Mouse (Mus musculus) MN1 (cell line): Measurements from ENCODE around the gene Mettl23.
A peak's percentile ranks its signal among the peaks of the same experiment; 100 is the strongest.

ENCODE experiments used
- DNase-seq: peaks from one replicate; pipeline ENCODE4 v3.0.0-alpha.2; 2016; ENCODE audit warnings: low spot score

Gene Mettl23

DNA sequence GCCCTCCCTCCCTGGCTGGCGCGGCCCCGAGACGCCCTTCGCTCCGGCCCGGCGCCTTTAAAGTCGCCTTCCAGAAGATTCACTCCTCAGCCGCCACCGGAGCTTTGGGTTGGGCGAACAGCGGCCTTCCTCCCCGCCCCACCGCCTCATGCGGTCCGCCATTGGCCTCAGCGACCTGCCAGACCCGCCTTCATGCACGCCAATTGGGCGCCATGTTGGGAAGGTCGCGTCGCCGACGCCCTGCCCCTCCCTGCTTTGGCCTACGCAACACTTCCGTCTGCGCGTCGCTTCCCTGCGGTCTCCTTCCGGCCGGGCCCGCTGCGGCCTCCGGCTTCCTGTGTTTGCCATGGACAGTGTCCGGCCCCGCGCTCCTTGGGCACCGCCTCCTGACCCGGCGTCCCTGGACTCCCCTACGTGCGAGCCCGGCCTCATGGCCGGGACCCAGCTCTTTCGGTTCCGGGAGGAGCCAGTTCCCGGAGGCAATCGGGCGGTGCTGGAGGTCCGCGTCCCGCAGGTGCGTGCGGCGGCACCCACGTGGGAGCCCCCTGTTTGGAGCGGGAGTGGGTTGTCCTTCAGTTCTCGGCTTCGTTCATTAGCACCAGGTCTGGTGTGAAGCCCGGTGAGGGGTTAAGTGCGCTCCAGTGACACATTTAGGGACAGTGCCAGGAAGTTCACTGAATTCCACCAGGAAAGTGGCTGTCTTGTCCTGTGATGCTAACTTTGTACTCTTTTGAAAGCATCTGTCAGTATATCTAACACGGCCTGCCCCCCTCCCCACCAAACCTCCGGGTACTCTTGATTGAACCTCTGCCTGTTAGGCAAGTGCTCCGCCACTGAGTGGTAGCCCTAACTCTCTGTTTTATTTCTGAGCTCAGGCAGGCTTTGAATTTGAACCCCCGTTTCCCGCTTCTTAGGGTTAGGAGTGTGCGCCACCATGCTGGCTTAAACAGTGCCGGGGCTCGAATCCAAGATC is at the start of gene Mettl23, which contains the start of gene Jmjd6:
Gene Mettl23 (plus strand): TSS at position 18 of the 973 bp plus-strand sequence.
Gene Jmjd6 (minus strand): TSS at position 189 of the 973 bp plus-strand sequence.
- DNase-seq: peak; percentile 97

GRCm38 (mm10) chr11:116799364-116799763 is 43.7 kb upstream of the Mettl23 start:
- DNase-seq: no peak

DNA sequence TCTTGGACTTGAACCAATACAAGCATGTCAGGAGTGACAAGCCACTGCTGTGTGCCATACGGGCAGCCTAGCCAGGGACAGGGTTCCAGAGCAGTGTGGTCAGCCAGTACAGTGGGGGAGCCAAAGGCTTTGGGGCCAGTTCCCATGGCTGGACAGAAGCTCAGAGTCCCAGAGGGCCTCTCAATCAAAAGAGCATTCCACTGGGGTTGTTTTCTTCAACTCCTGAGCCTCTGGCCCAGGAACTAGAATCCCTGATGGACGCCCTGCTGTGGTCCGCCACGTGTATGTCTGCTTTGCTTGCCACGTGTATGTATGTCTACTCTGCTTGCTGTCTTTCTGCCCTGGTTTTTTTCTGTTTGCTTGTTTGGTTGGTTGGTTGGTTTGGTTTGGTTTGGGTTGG is 42.0 kb upstream of the Mettl23 start:
- DNase-seq: no peak

DNA sequence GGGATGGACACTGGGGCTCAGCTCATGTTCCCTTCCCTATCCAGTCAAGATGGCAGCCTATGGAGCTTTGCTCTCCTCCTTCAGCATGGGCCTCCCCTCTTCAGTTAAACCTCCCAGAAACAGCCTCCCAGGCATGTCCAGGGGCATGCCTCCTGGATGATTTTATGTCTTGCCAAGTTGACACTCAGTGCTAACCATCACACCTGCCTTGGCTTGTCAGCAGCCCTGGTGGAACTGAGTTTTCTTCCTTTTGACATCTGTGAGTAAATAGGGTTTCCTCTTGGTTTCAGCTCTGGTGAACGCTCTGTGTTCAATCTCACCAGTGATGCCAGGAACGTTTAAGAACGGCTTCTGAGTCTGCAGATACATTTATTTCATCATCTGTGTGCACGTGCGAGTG is 40.4 kb upstream of the Mettl23 start:
- no peak for DNase-seq

- DNase-seq: peak; percentile 47
Observed at GRCm38 (mm10) chr11:116806136-116807071, 36.7 kb upstream of the Mettl23 start.

- DNase-seq: peak; percentile 56
Observed at GRCm38 (mm10) chr11:116807116-116807515, 36.0 kb upstream of the Mettl23 start.

DNA sequence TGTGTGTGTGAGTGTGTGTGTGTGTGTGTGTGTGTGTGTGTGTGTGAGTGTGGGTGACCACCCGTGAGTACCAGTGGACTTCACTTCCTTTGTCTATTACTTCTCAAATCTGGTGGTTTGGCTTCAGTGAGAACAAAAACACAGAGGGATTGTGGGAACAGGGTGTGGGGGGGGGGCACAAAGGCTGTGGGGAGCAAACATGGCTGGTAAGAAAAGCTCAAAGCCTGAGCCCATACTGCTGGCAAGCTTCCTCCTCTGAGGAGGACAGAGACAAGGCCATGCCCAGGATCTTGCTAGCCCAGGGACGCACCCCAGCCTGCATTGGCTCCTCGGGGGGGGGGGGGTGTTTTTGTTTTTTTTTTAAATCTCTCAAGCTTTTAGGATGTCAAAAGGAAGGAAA is 35.6 kb upstream of the Mettl23 start:
- no peak for DNase-seq

- DNase-seq: peak; percentile 84
Observed at GRCm38 (mm10) chr11:116807938-116808606, 35.0 kb upstream of the Mettl23 start.

DNA sequence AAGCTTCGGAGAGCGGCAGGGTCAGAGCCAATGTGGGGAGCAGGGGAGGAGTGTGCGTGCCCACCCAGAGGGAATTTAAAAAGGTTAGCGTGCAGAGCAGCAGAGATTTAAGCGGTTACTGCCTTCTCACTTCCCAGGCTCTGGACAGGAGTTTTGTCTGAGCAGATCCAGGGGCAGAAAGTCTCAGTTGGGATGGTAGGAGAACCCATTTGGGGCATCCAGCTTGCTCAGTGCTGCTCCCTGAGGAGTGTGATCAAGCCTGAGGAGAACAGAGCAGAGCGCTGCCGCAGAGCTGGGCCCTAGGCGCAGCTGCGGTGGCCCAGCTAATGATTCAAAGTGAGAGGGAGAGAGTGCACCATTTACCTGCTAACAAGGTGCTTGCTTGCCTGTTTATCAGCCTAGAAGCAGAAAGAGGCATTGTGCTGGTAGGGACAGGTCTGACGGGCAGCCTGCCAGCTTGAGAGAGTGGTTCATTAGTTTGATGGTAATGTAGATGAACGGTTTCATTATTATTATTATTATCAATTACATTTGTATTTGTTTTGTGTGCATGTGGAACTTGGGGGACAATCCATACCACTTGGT is 34.2 kb upstream of the Mettl23 start:
- no peak for DNase-seq

DNA sequence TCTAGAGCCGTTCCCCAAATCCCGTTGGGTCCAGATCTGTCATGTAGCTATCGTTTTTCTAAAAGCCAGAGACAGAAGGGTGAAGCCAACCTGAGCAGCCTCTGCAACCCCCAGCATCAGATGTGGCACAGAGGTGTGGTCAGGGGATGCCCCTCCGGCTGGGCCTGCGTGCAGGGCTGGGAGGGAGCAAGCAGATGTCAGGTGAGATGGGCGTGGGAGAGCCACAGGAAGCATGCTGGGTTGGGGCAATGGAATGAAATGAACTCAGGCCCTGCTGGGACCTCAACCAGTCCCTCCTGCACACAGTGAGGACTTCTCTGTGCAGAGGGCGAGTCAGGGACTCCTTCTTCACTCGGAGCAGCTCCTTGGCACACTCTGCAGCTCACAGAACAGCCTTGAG is 33.6 kb upstream of the Mettl23 start:
- DNase-seq: no peak

DNA sequence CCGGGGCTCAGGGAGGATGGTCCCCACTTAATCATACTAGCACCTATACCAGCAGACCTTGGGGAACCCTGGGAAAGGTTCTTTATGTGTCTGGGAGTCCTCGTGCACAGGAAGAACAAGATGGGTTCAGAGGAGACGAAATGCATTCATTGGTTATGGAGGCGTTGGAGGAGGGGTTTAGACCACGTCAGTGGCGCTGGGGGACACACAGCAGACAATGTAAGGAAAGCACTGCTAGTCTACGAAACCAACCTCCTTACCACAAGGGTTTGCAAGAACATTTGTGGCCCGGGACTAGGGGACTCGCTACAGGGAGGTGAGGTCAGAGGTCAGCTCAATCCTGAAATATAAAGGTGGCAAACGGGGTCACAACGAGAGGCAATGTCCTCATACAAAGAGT is 32.5 kb upstream of the Mettl23 start:
- DNase-seq: no peak

- peak; percentile 75 for DNase-seq
Observed at GRCm38 (mm10) chr11:116810983-116811901, 31.8 kb upstream of the Mettl23 start.

DNA sequence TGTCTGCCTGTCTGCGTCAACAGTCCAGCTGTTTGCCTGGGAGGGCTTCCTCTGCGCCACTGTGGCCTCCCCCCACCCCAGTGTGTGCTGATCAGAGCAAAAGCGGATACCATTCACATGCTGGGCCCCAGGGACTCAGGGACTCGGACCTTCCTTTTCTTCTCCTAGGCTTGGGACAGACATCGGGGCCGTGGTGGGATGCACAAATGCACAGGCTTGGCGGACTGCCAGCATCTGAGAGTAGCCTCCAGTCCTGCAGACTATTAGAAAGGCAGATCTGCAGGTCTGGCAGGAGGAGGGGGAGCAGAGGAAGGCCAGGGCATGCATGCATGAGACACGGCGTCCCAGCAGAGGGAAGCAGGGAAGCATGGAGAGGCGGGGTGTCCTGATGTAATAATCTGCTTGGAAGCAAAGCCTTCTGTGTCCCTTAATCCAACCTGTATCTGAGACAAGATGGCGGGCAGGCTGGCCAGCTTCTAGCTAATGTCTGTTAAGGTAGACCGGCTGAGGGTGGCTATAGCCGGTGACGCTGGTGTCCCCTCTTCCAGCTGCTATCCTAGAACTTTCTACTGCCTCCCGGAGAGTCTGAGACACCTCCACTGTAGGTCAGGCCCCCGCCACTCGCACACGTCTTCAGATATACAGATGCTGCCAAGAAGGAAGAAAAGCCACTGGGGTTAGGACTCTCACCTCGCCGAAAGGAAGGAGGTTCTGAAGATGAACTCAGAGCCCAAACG is 30.1 kb upstream of the Mettl23 start:
- peak; percentile 86 for DNase-seq

DNA sequence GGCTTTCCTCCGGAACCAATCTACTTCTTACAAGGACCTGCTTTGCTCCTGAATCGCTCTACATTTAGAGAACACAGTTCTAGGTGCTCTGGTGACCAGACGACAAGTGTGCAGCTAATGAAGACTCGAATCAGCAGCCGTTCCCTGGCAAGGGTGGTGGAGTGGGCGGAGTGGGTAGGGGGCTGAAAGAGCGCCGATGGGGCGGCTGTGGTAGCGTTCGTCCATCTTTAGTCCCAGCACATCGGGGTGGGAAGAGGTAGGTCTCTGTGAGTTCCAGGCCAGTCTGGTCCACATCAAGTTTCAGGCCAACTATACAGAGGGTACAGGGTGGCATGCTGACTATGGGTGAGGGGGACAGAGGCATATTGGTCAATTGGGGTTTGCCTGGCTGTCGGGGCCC is 29.5 kb upstream of the Mettl23 start:
- no peak for DNase-seq

GRCm38 (mm10) chr11:116814076-116814883 is 28.8 kb upstream of the Mettl23 start:
- DNase-seq: peak; percentile 93

GRCm38 (mm10) chr11:116814884-116815415 is 28.1 kb upstream of the Mettl23 start:
- DNase-seq: no peak

DNA sequence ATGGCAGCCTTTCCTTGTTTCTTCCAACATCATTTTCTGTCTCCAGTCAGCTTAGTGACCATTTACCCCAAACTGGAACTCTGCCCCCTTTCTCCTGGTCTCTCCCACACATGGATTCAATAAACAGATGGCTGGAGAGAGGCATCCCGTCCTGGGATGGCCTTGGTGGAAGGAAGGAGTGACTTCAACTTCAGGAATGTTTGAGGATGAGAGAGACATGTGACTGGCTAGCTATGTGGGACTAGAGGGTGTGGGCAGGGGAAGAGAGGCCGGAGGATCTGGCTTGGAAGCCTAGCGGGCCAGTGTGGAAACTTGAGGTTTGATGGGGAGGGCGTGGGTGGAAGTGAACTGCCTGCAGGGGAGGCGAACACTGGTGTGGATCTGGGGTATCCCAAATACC is 26.3 kb upstream of the Mettl23 start:
- no peak for DNase-seq

DNA sequence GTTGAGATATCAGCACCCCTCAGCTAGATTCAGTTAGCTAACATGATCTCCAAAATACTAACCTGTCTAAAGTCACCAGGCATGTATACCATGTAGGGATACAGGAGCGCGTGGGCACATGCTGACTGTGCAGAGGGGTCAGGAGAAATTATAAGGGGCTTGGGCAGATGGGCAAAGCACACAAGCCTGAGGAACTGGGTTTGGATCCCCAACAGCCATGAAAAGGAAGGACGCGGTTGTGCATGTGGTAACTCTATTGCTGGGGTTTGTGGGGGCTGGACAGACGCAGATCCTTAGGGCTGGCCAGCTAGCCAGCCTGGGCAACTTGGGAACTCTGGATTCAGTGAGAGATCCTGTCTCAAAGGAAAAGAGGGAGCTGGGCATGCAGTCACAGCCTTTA is 25.5 kb upstream of the Mettl23 start:
- DNase-seq: no peak

DNA sequence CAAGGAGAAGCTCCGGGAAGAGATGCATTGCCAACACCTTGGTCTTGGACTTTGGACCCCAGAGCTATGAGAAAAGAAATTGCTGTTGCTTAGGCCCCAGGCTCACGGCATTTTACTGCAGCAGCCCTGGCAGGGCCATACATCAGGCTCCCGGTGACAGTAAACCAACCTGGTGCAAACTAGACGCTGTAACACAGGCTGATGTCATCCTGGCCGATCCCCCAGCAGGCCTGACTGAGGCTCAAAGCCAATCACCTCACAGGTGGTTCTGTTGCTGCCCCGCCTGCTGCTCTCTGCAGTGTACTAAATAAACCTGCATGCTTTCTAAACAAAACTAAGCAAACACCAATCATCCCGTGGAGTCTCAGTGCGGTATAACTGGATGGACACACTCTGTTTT is 24.4 kb upstream of the Mettl23 start:
- DNase-seq: peak; percentile 42
